Mouse (Mus musculus) layer of hippocampus, adult 2 months (tissue): ENCODE measurements around the gene St3gal6. TPM values are rescaled to one million over a fixed set of nuclear protein-coding genes. Genes with fewer than 3 reads are reported as not detected.

ENCODE experiments used
- DNase-seq, 2 experiments: peaks; one replicate each; pipeline ENCODE4 v3.0.0; 2022; ENCODE audit warnings: low spot score in 2 of 2
- H3K27ac ChIP-seq: fragments of 200-600 bp; 2 replicates; pipeline ENCODE4 v1.8.1; 2022
- H3K4me3 ChIP-seq: fragments of 200-600 bp; 2 replicates; pipeline ENCODE4 v1.8.1; 2022; ENCODE audit warnings: mild to moderate bottlenecking
- CTCF ChIP-seq: fragments of 200-600 bp; conservative IDR thresholded peaks from 2 replicates; pipeline ENCODE4 v1.8.1; 2022; ENCODE audit warnings: antibody characterized with exemption, mild to moderate bottlenecking, moderate library complexity
- long read RNA-seq, 2 experiments: library from polyadenylated mRNA; stranded (forward); transcript quantifications; one replicate each; pipeline ENCODE4 v2.0.0; 2021; ENCODE audit warnings: borderline mapping rate in 2 of 2
- total RNA-seq, 2 experiments: library from RNA; stranded (reverse); gene quantifications; 2 replicates each; pipeline ENCODE4 v1.2.3; 2021

The St3gal6 gene
- total RNA-seq, result 10 to 100 TPM; 13.0 to 17.4 TPM
- long read RNA-seq, experiment 1, full-length matches to known transcripts, result 1 of 3 reads
- long read RNA-seq, experiment 1, partial matches to known transcripts, result 2 of 3 reads
- long read RNA-seq, experiment 1, other reads (novel, unspliced or antisense), result 0 of 3 reads
- long read RNA-seq, experiment 2, full-length matches to known transcripts, result 1 of 5 reads
- long read RNA-seq, experiment 2, partial matches to known transcripts, result 2 of 5 reads
- long read RNA-seq, experiment 2, other reads (novel, unspliced or antisense), result 2 of 5 reads

- DNase-seq, result no peak
- Histone ChIP-seq H3K4me3 (peak within 1 kb of the TSS; percentile 84), H3K27ac (peak within 1 kb of the TSS; percentile 92)
- no peak for TF ChIP-seq CTCF
These were observed at the start of gene St3gal6 for GRCm38 (mm10) chr16:58523972-58524850. Gene St3gal6, minus strand, starts transcription at chr16:58524243.

- Histone ChIP-seq H3K27ac (no peak overlapping the region), H3K4me3 (no peak overlapping the region)
- TF ChIP-seq CTCF, result no peak
- DNase-seq, result no peak
These were observed 46.7 kb upstream of the St3gal6 start for GRCm38 (mm10) chr16:58570694-58571264.

GRCm38 (mm10) chr16:58561196-58561595, 37.2 kb upstream of the St3gal6 start:
- DNase-seq, result no peak
- TF ChIP-seq CTCF, result no peak
- H3K27ac ChIP-seq, result no peak overlapping the region
- H3K4me3 ChIP-seq, result no peak overlapping the region

- Histone ChIP-seq H3K4me3 (no peak overlapping the region), H3K27ac (no peak overlapping the region)
- DNase-seq, result no peak
- no peak for TF ChIP-seq CTCF
These were observed 32.2 kb upstream of the St3gal6 start for GRCm38 (mm10) chr16:58556067-58556830.

GRCm38 (mm10) chr16:58554673-58555072, 30.6 kb upstream of the St3gal6 start:
- TF ChIP-seq CTCF, result no peak
- Histone ChIP-seq H3K27ac (no peak overlapping the region), H3K4me3 (no peak overlapping the region)
- no peak for DNase-seq

GRCm38 (mm10) chr16:58548042-58548441, 24.0 kb upstream of the St3gal6 start:
- TF ChIP-seq CTCF, result no peak
- Histone ChIP-seq H3K27ac (no peak overlapping the region), H3K4me3 (no peak overlapping the region)
- no peak for DNase-seq

GRCm38 (mm10) chr16:58546128-58546527, 22.1 kb upstream of the St3gal6 start:
- Histone ChIP-seq H3K27ac (no peak overlapping the region), H3K4me3 (no peak overlapping the region)
- DNase-seq, result no peak
- TF ChIP-seq CTCF, result no peak

- TF ChIP-seq CTCF, result no peak
- Histone ChIP-seq H3K4me3 (no peak overlapping the region), H3K27ac (no peak overlapping the region)
- no peak for DNase-seq
These were observed 15.4 kb upstream of the St3gal6 start for GRCm38 (mm10) chr16:58539490-58539889.

- no peak for DNase-seq
- Histone ChIP-seq H3K4me3 (no peak overlapping the region), H3K27ac (no peak overlapping the region)
- no peak for TF ChIP-seq CTCF
These were observed 15.0 kb upstream of the St3gal6 start for GRCm38 (mm10) chr16:58539011-58539410.

GRCm38 (mm10) chr16:58536076-58536475, 12.0 kb upstream of the St3gal6 start:
- H3K4me3 ChIP-seq, result no peak overlapping the region
- DNase-seq, result no peak
- no peak overlapping the region for H3K27ac ChIP-seq
- TF ChIP-seq CTCF, result no peak

GRCm38 (mm10) chr16:58535236-58535635, 11.2 kb upstream of the St3gal6 start:
- no peak for DNase-seq
- Histone ChIP-seq H3K27ac (no peak overlapping the region), H3K4me3 (no peak overlapping the region)
- no peak for TF ChIP-seq CTCF

GRCm38 (mm10) chr16:58534245-58535142, 10.5 kb upstream of the St3gal6 start:
- Histone ChIP-seq H3K4me3 (no peak overlapping the region), H3K27ac (no peak overlapping the region)
- TF ChIP-seq CTCF, result no peak
- DNase-seq, result no peak
